In genomic region chr1:83653661-83654060, GRCm38 (mm10) we compare ENCODE assay signal across 21 mouse cellular contexts.
DNase-seq lines count a peak whose midpoint lies in the region; ATAC-seq lines count a peak whose summit lies in the region.
"Had no signal": no experiment of that assay in that cellular context is flagged by ENCODE, and none has a peak within 500 bp of the region (broad histone marks: within the 10 kb centered on the region; RNA-seq: fewer than 3 reads in every experiment).

No protein-coding gene starts in this region.

- no peak overlapping the region for H3K4me2 ChIP-seq in forebrain, embryonic 12.5 days
- H3K4me2 ChIP-seq: embryonic facial prominence, embryonic 13.5 days; forebrain, embryonic 13.5 days; hindbrain, embryonic 12.5 days had no signal

- no peak overlapping the region for H3K4me3 ChIP-seq in forebrain, embryonic 12.5 days (replicated peaks)
- H3K4me3 ChIP-seq: embryonic facial prominence, embryonic 13.5 days; forebrain, embryonic 13.5 days; gastrocnemius, adult 2 months; heart, embryonic 10.5 days; hindbrain, embryonic 12.5 days had no signal

- H3K9me3 ChIP-seq in forebrain, embryonic 12.5 days: no peaks in the 10 kb centered on the region
- H3K9me3 ChIP-seq: embryonic facial prominence, embryonic 13.5 days; forebrain, embryonic 13.5 days; heart, embryonic 10.5 days; hindbrain, embryonic 12.5 days had no signal

- no peak for ATAC-seq in forebrain, embryonic 12.5 days (ENCODE audit: low FRiP score)
- ATAC-seq: forebrain, embryonic 13.5 days; forebrain, postnatal 0 days; hindbrain, embryonic 16.5 days had no signal

- H3K9ac ChIP-seq in forebrain, embryonic 12.5 days: no peak overlapping the region
- H3K9ac ChIP-seq: embryonic facial prominence, embryonic 13.5 days; forebrain, embryonic 13.5 days; forebrain, postnatal 0 days; hindbrain, embryonic 12.5 days had no signal

- no peaks in the 10 kb centered on the region for H3K27me3 ChIP-seq in forebrain, embryonic 12.5 days
- H3K27me3 ChIP-seq: embryonic facial prominence, embryonic 13.5 days; forebrain, embryonic 13.5 days; hindbrain, embryonic 12.5 days had no signal

- WGBS in forebrain, embryonic 12.5 days: 91% methylated on average over 2 of the region's 2 CpGs

- H3K4me1 ChIP-seq in forebrain, embryonic 12.5 days: no peaks in the 10 kb centered on the region
- H3K4me1 ChIP-seq: embryonic facial prominence, embryonic 13.5 days; forebrain, embryonic 13.5 days; heart, embryonic 10.5 days; hindbrain, embryonic 12.5 days had no signal

- H3K27ac ChIP-seq in forebrain, embryonic 12.5 days: no peak overlapping the region
- H3K27ac ChIP-seq: embryonic facial prominence, embryonic 13.5 days; forebrain, embryonic 13.5 days; gastrocnemius, adult 2 months; heart, embryonic 10.5 days; hindbrain, embryonic 12.5 days had no signal

- H3K36me3 ChIP-seq in forebrain, embryonic 12.5 days (replicated peaks): no peaks in the 10 kb centered on the region
- H3K36me3 ChIP-seq: embryonic facial prominence, embryonic 13.5 days; heart, embryonic 10.5 days; hindbrain, embryonic 12.5 days had no signal

- peak; percentile 27 to 60 for DNase-seq in frontal cortex, adult 2 months (ENCODE audit: extremely low spot score in 1 of 2, low spot score in 1 of 2)
- DNase-seq in frontal cortex, postnatal 10 days (ENCODE audit: low spot score in 2 of 2): no peak
- peak; percentile 48 for DNase-seq in layer of hippocampus, adult 9-11 months
- DNase-seq in layer of hippocampus, postnatal 36 days: no peak
- peak; percentile 75 for DNase-seq in brain, adult 2 months (ENCODE audit: low read depth, low spot score)
- DNase-seq in telencephalon, adult 2 months (ENCODE audit: low read depth, low spot score): peak; percentile 47
- DNase-seq: adrenal gland, postnatal 10 days; cerebellum, adult 18-20 months; cerebellum, adult 9-11 months; cerebellum, postnatal 36 days; forebrain, postnatal 0 days; gastrocnemius, adult 2 months; heart, adult 18-20 months; heart, postnatal 10 days; heart, postnatal 4 days had no signal

Comparison
In these comparisons a context has a peak if more than half of its experiments do, and no peak if none do; other contexts are left out.
1. DNase-seq: peak in frontal cortex, adult 2 months (2 of 2), layer of hippocampus, adult 9-11 months (single experiment), brain, adult 2 months (single experiment) and telencephalon, adult 2 months (single experiment); none in frontal cortex, postnatal 10 days (0 of 2) and layer of hippocampus, postnatal 36 days (0 of 2).